ENCODE assay signal across 15 mouse cellular contexts in the genomic region with DNA sequence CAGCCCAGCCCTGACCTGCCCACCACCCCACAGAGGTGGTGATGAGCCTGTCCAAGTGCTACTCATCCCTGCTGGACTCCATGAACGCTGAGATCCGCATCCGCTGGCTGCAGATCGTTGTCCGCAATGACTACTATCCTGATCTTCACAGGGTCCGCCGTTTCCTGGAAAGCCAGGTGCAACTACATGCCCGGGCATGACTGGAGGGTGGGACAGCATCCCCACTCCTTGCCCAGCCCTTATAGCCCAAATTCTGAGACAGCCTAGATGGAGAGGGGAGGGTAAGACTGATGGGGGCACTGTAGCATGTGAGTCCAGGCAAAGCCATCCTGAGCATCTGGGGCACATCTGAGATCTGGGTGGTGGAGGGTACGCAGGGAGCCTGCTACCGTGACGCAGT. TPM values are rescaled to one million over a fixed set of nuclear protein-coding genes. Genes with fewer than 3 reads are reported as not detected.
"Had no signal": no experiment of that assay in that cellular context is flagged by ENCODE, and none has a peak within 500 bp of the region (broad histone marks: within the 10 kb centered on the region; RNA-seq: fewer than 3 reads in every experiment).

No protein-coding gene starts in this region.

- DNase-seq: layer of hippocampus, adult 9-11 months; lung, adult 18-20 months; lung, postnatal 10 days; lung, postnatal 4 days; midbrain, embryonic 14.5 days; thymus, adult 18-20 months; thymus, postnatal 36 days had no signal

- H3K9ac ChIP-seq: liver, embryonic 15.5 days; lung, embryonic 15.5 days had no signal

- H3K27me3 ChIP-seq: liver, embryonic 15.5 days; lung, embryonic 15.5 days had no signal

- H3K9me3 ChIP-seq: liver, embryonic 15.5 days; lung, embryonic 15.5 days had no signal

- H3K27ac ChIP-seq: kidney, postnatal 0 days; layer of hippocampus, adult 2 months; liver, embryonic 15.5 days; lung, embryonic 15.5 days had no signal

- H3K4me2 ChIP-seq: liver, embryonic 15.5 days; lung, embryonic 15.5 days; midbrain, embryonic 11.5 days had no signal

- H3K4me1 ChIP-seq: lung, embryonic 15.5 days had no signal

- H3K4me3 ChIP-seq: layer of hippocampus, adult 2 months; liver, embryonic 15.5 days; lung, embryonic 15.5 days had no signal

RNA-seq across cellular contexts. Expression of a gene that starts 16.4 kb away (rescaled TPM):
- total RNA-seq: midbrain, postnatal 0 days had no signal
- polyA plus RNA-seq: liver, adult 2 months; small intestine, adult 2 months had no signal

RNA-seq across cellular contexts. Expression of a gene that starts 31.5 kb away (rescaled TPM):
- polyA plus RNA-seq: midbrain, embryonic 11.5 days had no signal
